16 mouse cellular contexts compared by ENCODE assay signal in genomic region chr13:48863556-48863955, GRCm38 (mm10). TPM values are rescaled to one million over a fixed set of nuclear protein-coding genes. Genes with fewer than 3 reads are reported as not detected.
DNase-seq lines count a peak whose midpoint lies in the region; ATAC-seq and TF ChIP-seq lines count a peak whose summit lies in the region.
"Had no signal": no experiment of that assay in that cellular context is flagged by ENCODE, and none has a peak within 500 bp of the region (broad histone marks: within the 10 kb centered on the region; RNA-seq: fewer than 3 reads in every experiment).

No protein-coding gene starts in this region.

- no peak overlapping the region; the same call in 1 of the 2 replicates for H3K4me2 ChIP-seq in heart, postnatal 0 days (ENCODE audit: low read depth, low read length)
- H3K4me2 ChIP-seq: midbrain, embryonic 15.5 days had no signal

- 73% methylated on average over 9 of the region's 9 CpGs for WGBS in heart, postnatal 0 days
- 75% methylated on average over 9 of the region's 9 CpGs for WGBS in heart, embryonic 10.5 days

- H3K9me3 ChIP-seq in heart, postnatal 0 days (replicated peaks; ENCODE audit: control insufficient read depth, low read length), result no peaks in the 10 kb centered on the region
- H3K9me3 ChIP-seq in heart, embryonic 10.5 days, result no peaks in the 10 kb centered on the region

- H3K27me3 ChIP-seq in heart, postnatal 0 days (ENCODE audit: control insufficient read depth, insufficient read depth, low read length), result no peaks in the 10 kb centered on the region
- H3K27me3 ChIP-seq in heart, embryonic 10.5 days (ENCODE audit: insufficient read depth, poor library complexity, severe bottlenecking), result no peaks in the 10 kb centered on the region
- H3K27me3 ChIP-seq: midbrain, embryonic 15.5 days; Patski had no signal

- intact Hi-C loops in left cerebral cortex, postnatal 14 days (cut with DNase I), result no loop called here

- no peak overlapping the region for H3K4me3 ChIP-seq in heart, postnatal 0 days (ENCODE audit: low read depth, low read length)
- no peak overlapping the region for H3K4me3 ChIP-seq in heart, embryonic 10.5 days
- H3K4me3 ChIP-seq: midbrain, embryonic 15.5 days had no signal

- no peak for ATAC-seq in heart, postnatal 0 days (ENCODE audit: insufficient read depth, low read depth)
- ATAC-seq in CD4-positive, CD25-positive, alpha-beta regulatory T cell, adult 4 months, result peak; percentile 39
- ATAC-seq in inflammation-experienced regulatory T-cells, adult 6 months, result peak; percentile 52
- ATAC-seq: forebrain, embryonic 14.5 days; midbrain, embryonic 15.5 days; Patski had no signal

- no peak overlapping the region for H3K9ac ChIP-seq in heart, postnatal 0 days (replicated peaks; ENCODE audit: low read depth, low read length)
- H3K9ac ChIP-seq: midbrain, embryonic 15.5 days had no signal

- DNase-seq in heart, postnatal 0 days (ENCODE audit: low spot score), result no peak
- DNase-seq in heart, embryonic 10.5 days (ENCODE audit: low spot score), result no peak
- peak; percentile 93 for DNase-seq in thymus, postnatal 0 days (ENCODE audit: low spot score)
- DNase-seq in left cerebral cortex, postnatal 14 days (ENCODE audit: low spot score in 2 of 2), result no peak
- no peak for DNase-seq in kidney, postnatal 10 days
- DNase-seq in spleen, postnatal 10 days (ENCODE audit: low spot score in 2 of 2), result no peak
- DNase-seq: adrenal gland, postnatal 25 days; gastrocnemius, postnatal 14 days; heart, postnatal 14 days; kidney, adult 18-20 months; lung, postnatal 10 days had no signal

- no peaks in the 10 kb centered on the region for H3K36me3 ChIP-seq in heart, postnatal 0 days (replicated peaks; ENCODE audit: control insufficient read depth, insufficient read depth, low read length)
- H3K36me3 ChIP-seq in heart, embryonic 10.5 days, result 0 out of 2 replicates have a peak, but pooled peaks cover 2% of the 10 kb centered on the region
- H3K36me3 ChIP-seq: midbrain, embryonic 15.5 days had no signal

- TF ChIP-seq CTCF in heart, postnatal 0 days (IDR thresholded peaks at IDR 0.05; ENCODE audit: low read depth), result no peak

- peaks cover 19% of the 10 kb centered on the region for H3K4me1 ChIP-seq in heart, postnatal 0 days (ENCODE audit: control insufficient read depth, insufficient read depth)
- peaks cover 62% of the 10 kb centered on the region for H3K4me1 ChIP-seq in heart, embryonic 10.5 days

- no peak for TF ChIP-seq EP300 in heart, postnatal 0 days (IDR thresholded peaks at IDR 0.05; ENCODE audit: low read depth)

- peak overlapping the region; percentile 47; the same call in 1 of the 2 replicates for H3K27ac ChIP-seq in heart, postnatal 0 days (ENCODE audit: low read depth)
- no peak overlapping the region for H3K27ac ChIP-seq in heart, embryonic 10.5 days
- H3K27ac ChIP-seq: midbrain, embryonic 15.5 days had no signal

RNA-seq across cellular contexts. Expression of gene Phf2, which starts 7.4 kb away (rescaled TPM):
- total RNA-seq in heart, postnatal 0 days (2014; rRNA removed; ENCODE audit: low replicate concordance), result 12.7 and 17.9 TPM in 2 replicates
- 2.3 and 2.6 TPM in 2 replicates for polyA plus RNA-seq in heart, postnatal 0 days (2015; fragmentation: Nextera tagmentation; extraction: Ambion mirVana)
- 4.1 and 6.8 TPM in 2 replicates for polyA plus RNA-seq in heart, embryonic 10.5 days (2016; fragmentation: Nextera tagmentation; extraction: Ambion mirVana)
- polyA plus RNA-seq in CD4-positive, CD25-positive, alpha-beta regulatory T cell, adult 4 months (2017; shearing (Covaris generic)), result 1 to 10 TPM; 2.5 to 2.9 TPM
- polyA plus RNA-seq in inflammation-experienced regulatory T-cells, adult 6 months (2017; shearing (Covaris generic)), result 1 to 10 TPM; 2.4 to 3.7 (median 3.0) TPM
- polyA plus RNA-seq in thymus, postnatal 0 days (2015; fragmentation: Nextera tagmentation; extraction: Ambion mirVana), result 11.9 and 13.0 TPM in 2 replicates
- 10 to 100 TPM; 28.1 to 28.6 TPM for total RNA-seq in left cerebral cortex, postnatal 14 days (2021)
